Mouse (Mus musculus) limb, embryonic 11.5 days (tissue): ENCODE results near the gene Hhatl. TPM values are rescaled to one million over a fixed set of nuclear protein-coding genes. Genes with fewer than 3 reads are reported as not detected.

ENCODE experiments used
- ATAC-seq: fragments of 200-750 bp; cut with Nextera tagmentation; 2 replicates; pipeline ENCODE4 v1.8.0; 2017; ENCODE audit warnings: low read depth; ENCODE audit not compliant: insufficient number of reproducible peaks, low FRiP score, low TSS enrichment
- DNase-seq: peaks from one replicate; pipeline ENCODE4 v3.0.0-alpha.2; 2015; ENCODE audit warnings: low spot score
- H3K27ac ChIP-seq: fragments of 300-500 bp; sonication (generic); replicated peaks from 2 replicates; pipeline ENCODE4 v1.5.1; 2014; ENCODE audit warnings: low read depth, mild to moderate bottlenecking, low read length
- H3K27me3 ChIP-seq: fragments of 300-500 bp; sonication (generic); 2 replicates; pipeline ENCODE4 v1.6.1; 2014; ENCODE audit warnings: mild to moderate bottlenecking, low read length, mixed read lengths; ENCODE audit not compliant: control insufficient read depth, insufficient read depth
- H3K36me3 ChIP-seq: fragments of 300-500 bp; sonication (generic); 2 replicates; pipeline ENCODE4 v1.6.1; 2014; ENCODE audit warnings: mild to moderate bottlenecking, low read length, moderate library complexity, mixed read lengths; ENCODE audit not compliant: control insufficient read depth, insufficient read depth
- H3K4me1 ChIP-seq: fragments of 300-500 bp; sonication (generic); 2 replicates; pipeline ENCODE4 v1.6.1; 2014; ENCODE audit warnings: low read length, mixed read lengths; ENCODE audit not compliant: control insufficient read depth, insufficient read depth
- H3K4me2 ChIP-seq: fragments of 300-500 bp; sonication (generic); 2 replicates; pipeline ENCODE4 v1.6.1; 2014; ENCODE audit warnings: low read depth, mild to moderate bottlenecking, moderate library complexity; ENCODE audit not compliant: severe bottlenecking
- H3K4me3 ChIP-seq: fragments of 300-500 bp; sonication (generic); 2 replicates; pipeline ENCODE4 v1.5.1; 2014; ENCODE audit warnings: low read depth, low read length
- H3K9ac ChIP-seq: fragments of 300-500 bp; sonication (generic); 2 replicates; pipeline ENCODE4 v1.6.1; 2014; ENCODE audit warnings: mild to moderate bottlenecking, low read length
- H3K9me3 ChIP-seq: fragments of 300-500 bp; sonication (generic); 2 replicates; pipeline ENCODE4 v1.6.1; 2016; ENCODE audit warnings: low read length; ENCODE audit not compliant: control insufficient read depth
- WGBS: fragments of 180-500 bp; shearing (Covaris S2); extraction: QIAGEN DNeasy Blood & Tissue Kit; methylation state at CpG from one replicate; pipeline ENCODE4 v1.1.7; 2014; 5-methylcytosine and 5-hydroxymethylcytosine counted together
- polyA plus RNA-seq: library from polyadenylated mRNA; unstranded; fragments of >200 nt; fragmentation: Nextera tagmentation; extraction: Ambion mirVana; gene quantifications from 2 replicates; pipeline ENCODE4 v1.2.1, GENCODE M21; 2014

The Hhatl gene
- polyA plus RNA-seq, 1 experiment from 2014 or later = not detected

- H3K36me3 ChIP-seq = peaks cover 36% of the 10 kb centered on the region
- no peaks in the 10 kb centered on the region for H3K9me3 ChIP-seq
- H3K4me1 ChIP-seq = peaks cover 3% of the 10 kb centered on the region
- H3K4me2 ChIP-seq = no peak overlapping the region
- no peak overlapping the region for H3K4me3 ChIP-seq
- no peak overlapping the region for H3K27ac ChIP-seq
- H3K27me3 ChIP-seq = no peaks in the 10 kb centered on the region
- peak; percentile 17 for DNase-seq
- 96% methylated on average over 9 of the region's 9 CpGs for WGBS
- no peak overlapping the region for H3K9ac ChIP-seq
- no peak for ATAC-seq
Observed at GRCm38 (mm10) chr9:121752774-121753173, 39.5 kb downstream of the Hhatl start.

GRCm38 (mm10) chr9:121744051-121744450, 48.3 kb downstream of the Hhatl start:
- Histone ChIP-seq H3K4me1 (no peaks in the 10 kb centered on the region), H3K27ac (no peak overlapping the region), H3K36me3 (peaks cover 29% of the 10 kb centered on the region), H3K4me2 (no peak overlapping the region), H3K9me3 (no peaks in the 10 kb centered on the region), H3K4me3 (no peak overlapping the region), H3K27me3 (no peaks in the 10 kb centered on the region), H3K9ac (no peak overlapping the region)
- no peak for DNase-seq
- 93% methylated on average over 8 of the region's 8 CpGs for WGBS
- no peak for ATAC-seq

- WGBS = 91% methylated on average over 3 of the region's 3 CpGs
- H3K9me3 ChIP-seq = no peaks in the 10 kb centered on the region
- H3K27ac ChIP-seq = no peak overlapping the region
Observed at GRCm38 (mm10) chr9:121741168-121741567, 51.1 kb downstream of the Hhatl start.

DNA sequence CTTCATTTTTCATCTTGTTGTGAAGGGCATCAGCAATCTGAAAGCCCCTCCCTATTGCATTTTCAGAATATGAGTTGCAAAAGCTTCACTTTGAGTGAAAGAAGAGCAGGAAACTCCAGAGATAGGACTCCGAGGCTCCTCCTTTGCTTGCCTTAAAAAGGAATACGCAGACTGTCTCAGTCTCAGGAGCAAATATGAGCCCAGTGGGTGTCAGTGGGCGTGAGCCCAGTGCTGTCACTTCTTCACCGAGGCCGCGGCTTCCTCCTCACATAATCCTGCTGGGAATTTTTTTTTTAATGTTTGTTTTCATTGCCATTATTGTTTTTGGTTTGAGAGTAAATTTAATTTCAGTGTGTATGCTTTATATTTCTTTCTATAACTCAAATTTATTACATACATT, 51.8 kb downstream of the Hhatl start:
- no peaks in the 10 kb centered on the region for H3K9me3 ChIP-seq
- ATAC-seq (no peak), DNase-seq (no peak)
- no peak overlapping the region for H3K4me2 ChIP-seq
- no peaks in the 10 kb centered on the region for H3K27me3 ChIP-seq
- no peak overlapping the region for H3K9ac ChIP-seq
- H3K4me1 ChIP-seq = no peaks in the 10 kb centered on the region
- H3K4me3 ChIP-seq = no peak overlapping the region
- no peak overlapping the region for H3K27ac ChIP-seq
- WGBS = 94% methylated on average over 6 of the region's 6 CpGs
- H3K36me3 ChIP-seq = peaks cover 11% of the 10 kb centered on the region

More at GRCm38 (mm10) chr9:121741168-121741567, 51.1 kb downstream of the Hhatl start:
- Histone ChIP-seq H3K36me3 (peaks cover 13% of the 10 kb centered on the region), H3K4me2 (no peak overlapping the region), H3K4me1 (no peaks in the 10 kb centered on the region), H3K9ac (no peak overlapping the region), H3K27me3 (no peaks in the 10 kb centered on the region), H3K4me3 (no peak overlapping the region)
- DNase-seq (no peak), ATAC-seq (no peak)

Other genes starting within 250 kb of the Hhatl start
- not detected in 2 replicates for gene Lyzl4, start 150.4 kb downstream of the Hhatl start, polyA plus RNA-seq
- gene Vipr1, start 149.8 kb downstream of the Hhatl start, polyA plus RNA-seq = 0.27 and 0.69 TPM in 2 replicates
- 10.7 and 11.8 TPM in 2 replicates for gene Sec22c, start 87.0 kb downstream of the Hhatl start, polyA plus RNA-seq
- 99.8 and 103 TPM in 2 replicates for gene Ss18l2, start 82.2 kb downstream of the Hhatl start, polyA plus RNA-seq
- 65.1 and 69.0 TPM in 2 replicates for gene Nktr, start 73.3 kb downstream of the Hhatl start, polyA plus RNA-seq
- 6.2 and 7.8 TPM in 2 replicates for gene Zfp651, start 33.2 kb downstream of the Hhatl start, polyA plus RNA-seq
- gene Klhl40, start 14.9 kb downstream of the Hhatl start, polyA plus RNA-seq = 1.3 and 1.7 TPM in 2 replicates
- gene Ccdc13, start 47.0 kb upstream of the Hhatl start, polyA plus RNA-seq = 0.35 and 0.37 TPM in 2 replicates
- gene Higd1a, start 65.9 kb upstream of the Hhatl start, polyA plus RNA-seq = 149 and 155 TPM in 2 replicates
- gene Ackr2, start 105.8 kb upstream of the Hhatl start, polyA plus RNA-seq = 0.17 and 0.21 TPM in 2 replicates
- not detected in 2 replicates for gene Cyp8b1, start 123.8 kb upstream of the Hhatl start, polyA plus RNA-seq
- 0.45 and 0.54 TPM in 2 replicates for gene Fam198a, start 158.5 kb upstream of the Hhatl start, polyA plus RNA-seq
- gene Pomgnt2, start 204.6 kb upstream of the Hhatl start, polyA plus RNA-seq = 7.9 and 9.5 TPM in 2 replicates